Mouse (Mus musculus): Measurements from ENCODE around the gene Zscan10.

GRCm38 (mm10) chr17:23553634-23554120 is 47.0 kb upstream of the Zscan10 start:
- TF ChIP-seq GATA1 (IDR thresholded peaks at IDR 0.05; ENCODE audit: borderline replicate concordance, low read length) (no peak), FLI1 (IDR thresholded peaks at IDR 0.05; ENCODE audit: low read length) (no peak)
